Mouse (Mus musculus) kidney, embryonic 16.5 days (tissue): ENCODE results near the gene Slc43a2. TPM values are rescaled to one million over a fixed set of nuclear protein-coding genes. Genes with fewer than 3 reads are reported as not detected.
A peak's percentile ranks its signal among the peaks of the same experiment; 100 is the strongest.

Source experiments
- ATAC-seq: fragments of 200-750 bp; cut with Nextera tagmentation; 2 replicates; pipeline ENCODE4 v1.8.0; 2017; ENCODE audit warnings: moderate TSS enrichment; ENCODE audit not compliant: low FRiP score, low TSS enrichment
- H3K27ac ChIP-seq: fragments of 300-500 bp; sonication (generic); 2 replicates; pipeline ENCODE4 v1.5.1; 2014; ENCODE audit warnings: low read length
- H3K27me3 ChIP-seq: fragments of 300-500 bp; sonication (generic); 2 replicates; pipeline ENCODE4 v1.6.1; 2014; ENCODE audit warnings: low read length, control low read depth, mixed read lengths; ENCODE audit not compliant: insufficient read depth
- H3K36me3 ChIP-seq: fragments of 300-500 bp; sonication (generic); 2 replicates; pipeline ENCODE4 v1.6.1; 2014; ENCODE audit warnings: low read length, control low read depth, mixed read lengths; ENCODE audit not compliant: insufficient read depth
- H3K4me1 ChIP-seq: fragments of 300-500 bp; sonication (generic); 2 replicates; pipeline ENCODE4 v1.6.1; 2014; ENCODE audit warnings: low read length, control low read depth, mixed read lengths; ENCODE audit not compliant: insufficient read depth
- H3K4me2 ChIP-seq: fragments of 300-500 bp; sonication (generic); replicated peaks from 2 replicates; pipeline ENCODE4 v1.6.1; 2014; ENCODE audit warnings: low read depth, low read length
- H3K4me3 ChIP-seq: fragments of 300-500 bp; sonication (generic); 2 replicates; pipeline ENCODE4 v1.5.1; 2014; ENCODE audit warnings: mild to moderate bottlenecking, low read length
- H3K9ac ChIP-seq: fragments of 300-500 bp; sonication (generic); replicated peaks from 2 replicates; pipeline ENCODE4 v1.6.1; 2014; ENCODE audit warnings: low read length
- H3K9me3 ChIP-seq: fragments of 300-500 bp; sonication (generic); 2 replicates; pipeline ENCODE4 v1.6.1; 2016; ENCODE audit warnings: low read length, control low read depth
- WGBS: fragments of 180-500 bp; shearing (Covaris S2); extraction: QIAGEN DNeasy Blood & Tissue Kit; methylation state at CpG from one replicate; pipeline ENCODE4 v1.1.7; 2014; 5-methylcytosine and 5-hydroxymethylcytosine counted together
- polyA plus RNA-seq: library from polyadenylated mRNA; unstranded; fragments of >200 nt; fragmentation: Nextera tagmentation; extraction: Ambion mirVana; gene quantifications from 2 replicates; pipeline ENCODE4 v1.2.1, GENCODE M21; 2015

The Slc43a2 gene
- polyA plus RNA-seq, 1 experiment from 2014 or later: 9.7 TPM

GRCm38 (mm10) chr11:75560530-75561409, 29.3 kb downstream of the Slc43a2 start:
- no peak overlapping the region for H3K4me2 ChIP-seq
- no peak for ATAC-seq
- H3K36me3 ChIP-seq: peaks cover 3% of the 10 kb centered on the region; the same call in 1 of the 2 replicates
- H3K9me3 ChIP-seq: 0 out of 2 replicates have a peak, but pooled peaks cover 4% of the 10 kb centered on the region
- no peak overlapping the region for H3K9ac ChIP-seq
- no peak overlapping the region for H3K27ac ChIP-seq
- peaks cover 5% of the 10 kb centered on the region; the same call in 1 of the 2 replicates for H3K4me1 ChIP-seq
- no peak overlapping the region for H3K4me3 ChIP-seq
- no peaks in the 10 kb centered on the region for H3K27me3 ChIP-seq
- 70% methylated on average over 14 of the region's 14 CpGs for WGBS

GRCm38 (mm10) chr11:75561410-75561791, 29.9 kb downstream of the Slc43a2 start:
- H3K4me2 ChIP-seq: no peak overlapping the region
- no peak overlapping the region for H3K27ac ChIP-seq
- H3K4me3 ChIP-seq: no peak overlapping the region
- peaks cover 10% of the 10 kb centered on the region; the same call in 1 of the 2 replicates for H3K4me1 ChIP-seq
- no peak for ATAC-seq
- WGBS: 87% methylated on average over 5 of the region's 5 CpGs
- no peaks in the 10 kb centered on the region for H3K27me3 ChIP-seq
- H3K9me3 ChIP-seq: 0 out of 2 replicates have a peak, but pooled peaks cover 4% of the 10 kb centered on the region
- no peak overlapping the region for H3K9ac ChIP-seq
- peaks cover 3% of the 10 kb centered on the region; the same call in 1 of the 2 replicates for H3K36me3 ChIP-seq

DNA sequence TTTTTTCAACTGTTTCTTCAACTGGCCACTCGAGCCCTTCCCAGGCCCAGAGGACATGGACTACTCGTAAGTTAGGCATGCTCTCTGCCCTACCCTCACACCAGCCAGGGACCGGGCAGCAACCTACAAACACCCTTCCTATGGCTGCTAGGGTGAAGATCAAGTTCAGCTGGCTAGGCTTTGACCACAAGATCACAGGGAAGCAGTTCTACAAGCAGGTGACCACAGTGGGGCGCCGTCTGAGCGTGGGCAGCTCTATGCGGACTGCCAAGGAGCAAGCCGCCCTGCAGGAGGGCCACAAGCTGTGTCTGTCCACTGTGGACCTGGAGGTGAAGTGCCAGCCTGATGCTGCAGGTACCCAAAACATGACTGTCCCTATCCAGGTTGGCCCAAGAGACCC, 31.3 kb downstream of the Slc43a2 start:
- no peaks in the 10 kb centered on the region for H3K27me3 ChIP-seq
- no peak overlapping the region for H3K9ac ChIP-seq
- H3K36me3 ChIP-seq: peaks cover 3% of the 10 kb centered on the region; the same call in 1 of the 2 replicates
- no peak for ATAC-seq
- H3K4me3 ChIP-seq: no peak overlapping the region
- 86% methylated on average over 8 of the region's 8 CpGs for WGBS
- no peak overlapping the region for H3K4me2 ChIP-seq
- 0 out of 2 replicates have a peak, but pooled peaks cover 4% of the 10 kb centered on the region for H3K9me3 ChIP-seq
- H3K4me1 ChIP-seq: peaks cover 21% of the 10 kb centered on the region; the same call in 1 of the 2 replicates
- H3K27ac ChIP-seq: no peak overlapping the region

DNA sequence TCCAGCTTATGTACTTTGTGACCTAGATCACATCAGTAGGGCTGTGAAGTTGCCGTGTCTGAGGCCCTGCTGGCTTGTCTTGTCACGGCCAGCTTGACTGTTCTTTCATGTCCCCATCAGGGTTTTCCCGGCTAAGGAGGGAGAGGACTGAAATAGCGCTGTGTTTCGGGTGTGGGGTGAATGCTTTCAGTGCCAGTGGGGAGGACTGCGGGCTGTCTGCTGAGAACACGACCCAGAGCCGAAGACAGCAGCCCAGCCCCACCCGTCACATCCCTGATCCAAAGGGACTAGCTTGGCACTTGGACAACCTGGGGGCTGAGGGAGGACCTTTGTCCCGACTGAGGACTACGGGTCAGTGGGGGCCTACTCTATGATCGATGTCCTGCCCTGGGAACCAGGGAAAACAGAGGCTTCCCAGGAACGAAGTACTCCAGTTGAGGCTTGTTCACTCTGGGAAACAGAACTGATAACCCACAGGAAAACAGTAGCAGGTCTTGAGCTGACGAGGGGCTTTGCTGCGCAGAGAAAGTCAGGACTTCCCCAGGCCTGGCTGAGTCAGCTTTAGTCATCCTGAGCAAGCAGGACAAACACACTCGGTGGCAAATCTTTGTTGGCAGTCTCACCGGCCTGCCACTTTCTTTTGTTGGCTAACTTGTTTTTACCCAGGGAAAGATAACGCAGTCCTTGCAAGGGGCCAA, 32.5 kb downstream of the Slc43a2 start:
- no peaks in the 10 kb centered on the region for H3K36me3 ChIP-seq
- ATAC-seq: no peak
- no peak overlapping the region for H3K4me2 ChIP-seq
- H3K27me3 ChIP-seq: no peaks in the 10 kb centered on the region
- no peak overlapping the region for H3K4me3 ChIP-seq
- H3K9me3 ChIP-seq: no peaks in the 10 kb centered on the region
- no peak overlapping the region for H3K27ac ChIP-seq
- H3K9ac ChIP-seq: no peak overlapping the region
- peaks cover 23% of the 10 kb centered on the region; the same call in 1 of the 2 replicates for H3K4me1 ChIP-seq
- 61% methylated on average over 18 of the region's 18 CpGs for WGBS

GRCm38 (mm10) chr11:75565849-75566248, 34.4 kb downstream of the Slc43a2 start:
- H3K27ac ChIP-seq: peak overlapping the region; percentile 56
- no peaks in the 10 kb centered on the region; the same call in 1 of the 2 replicates for H3K36me3 ChIP-seq
- no peak overlapping the region for H3K9ac ChIP-seq
- H3K9me3 ChIP-seq: no peaks in the 10 kb centered on the region
- H3K27me3 ChIP-seq: no peaks in the 10 kb centered on the region
- H3K4me3 ChIP-seq: no peak overlapping the region
- ATAC-seq: peak; percentile 69
- no peak overlapping the region for H3K4me2 ChIP-seq
- 45% methylated on average over 2 of the region's 2 CpGs for WGBS
- peaks cover 23% of the 10 kb centered on the region; the same call in 1 of the 2 replicates for H3K4me1 ChIP-seq

GRCm38 (mm10) chr11:75566276-75567196, 35.0 kb downstream of the Slc43a2 start:
- Histone ChIP-seq H3K4me2 (no peak overlapping the region), H3K4me1 (peaks cover 23% of the 10 kb centered on the region; the same call in 1 of the 2 replicates), H3K4me3 (no peak overlapping the region), H3K27ac (peak overlapping the region; percentile 56), H3K9me3 (no peaks in the 10 kb centered on the region), H3K27me3 (no peaks in the 10 kb centered on the region), H3K36me3 (no peaks in the 10 kb centered on the region; the same call in 1 of the 2 replicates), H3K9ac (no peak overlapping the region)
- 71% methylated on average over 13 of the region's 13 CpGs for WGBS
- ATAC-seq: no peak

DNA sequence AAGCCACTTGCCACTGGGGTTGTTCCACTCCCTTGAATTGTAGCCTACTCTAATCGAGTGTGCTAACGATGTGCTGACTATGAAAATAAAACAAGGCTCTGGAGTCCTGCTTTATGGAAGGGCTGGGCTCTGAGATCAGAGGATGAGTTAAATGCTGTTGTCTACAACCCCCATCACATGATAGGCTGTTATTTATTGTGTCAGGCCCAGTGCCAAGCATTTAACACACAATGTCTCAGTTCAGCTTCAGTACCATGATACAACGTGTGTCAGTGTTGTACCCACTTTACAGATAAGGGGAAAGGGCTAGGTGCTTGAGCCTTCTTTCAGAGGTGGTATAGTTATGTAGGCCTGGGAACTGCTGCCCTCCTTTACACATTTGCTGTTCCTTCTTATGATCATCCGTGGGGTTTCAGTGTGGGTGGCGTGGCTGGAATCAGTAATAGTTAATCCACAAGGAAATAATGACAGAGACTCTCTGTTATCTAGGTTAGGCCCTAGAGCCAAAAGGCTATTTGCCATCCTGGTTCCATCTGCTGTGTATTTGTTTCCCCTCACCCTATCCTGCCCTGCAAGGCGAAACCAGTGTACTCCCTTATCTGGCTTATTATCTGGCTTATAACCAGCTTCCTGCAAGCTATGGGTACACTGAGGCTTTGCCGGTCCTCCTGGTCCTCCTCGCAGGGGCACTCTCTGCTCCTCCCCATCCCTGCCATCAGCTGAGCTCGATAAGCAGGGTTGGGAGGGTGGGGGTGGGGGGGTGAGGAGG, 36.0 kb downstream of the Slc43a2 start:
- no peak overlapping the region for H3K9ac ChIP-seq
- peaks cover 28% of the 10 kb centered on the region for H3K4me1 ChIP-seq
- H3K4me3 ChIP-seq: no peak overlapping the region
- no peaks in the 10 kb centered on the region; the same call in 1 of the 2 replicates for H3K36me3 ChIP-seq
- 34% methylated on average over 9 of the region's 9 CpGs for WGBS
- no peaks in the 10 kb centered on the region for H3K9me3 ChIP-seq
- ATAC-seq: no peak
- no peaks in the 10 kb centered on the region for H3K27me3 ChIP-seq
- H3K27ac ChIP-seq: no peak overlapping the region; the same call in 1 of the 2 replicates
- no peak overlapping the region for H3K4me2 ChIP-seq

- H3K9me3 ChIP-seq: no peaks in the 10 kb centered on the region
Measured at GRCm38 (mm10) chr11:75568115-75568511, 36.6 kb downstream of the Slc43a2 start.

More at GRCm38 (mm10) chr11:75568115-75568511, 36.6 kb downstream of the Slc43a2 start:
- Histone ChIP-seq H3K4me1 (peaks cover 34% of the 10 kb centered on the region), H3K27me3 (no peaks in the 10 kb centered on the region), H3K4me3 (no peak overlapping the region), H3K27ac (no peak overlapping the region; the same call in 1 of the 2 replicates), H3K4me2 (no peak overlapping the region), H3K36me3 (no peaks in the 10 kb centered on the region; the same call in 1 of the 2 replicates), H3K9ac (no peak overlapping the region)
- WGBS: 76% methylated on average over 6 of the region's 6 CpGs
- ATAC-seq: no peak
